Mouse (Mus musculus): ENCODE measurements at regions not wholly inside any gene's neighbourhood (a gene's known extent, or its start where the extent isn't known, plus 50 kb on each side); places are given as distances from the start of the nearest gene placed in this dataset.

GRCm38 (mm10) chr2:117556301-117556700 lies 213.5 kb upstream of the Rasgrp1 start:
- TF ChIP-seq CTCF (IDR thresholded peaks at IDR 0.05; ENCODE audit: extremely low read depth, insufficient read depth, insufficient read length, insufficient replicate concordance), result no peak
- TF ChIP-seq POLR2A (IDR thresholded peaks at IDR 0.05; ENCODE audit: low read depth, low read length), result no peak

Data from spleen, adult 2 months (tissue).